Mouse (Mus musculus): ENCODE results near the gene Rps10.

Rps10 gene

GRCm38 (mm10) chr17:27636132-27637020, at the start of gene Rps10:
Rps10 (minus strand) TSS chr17:27636669.
- no peak for DNase-seq

DNA sequence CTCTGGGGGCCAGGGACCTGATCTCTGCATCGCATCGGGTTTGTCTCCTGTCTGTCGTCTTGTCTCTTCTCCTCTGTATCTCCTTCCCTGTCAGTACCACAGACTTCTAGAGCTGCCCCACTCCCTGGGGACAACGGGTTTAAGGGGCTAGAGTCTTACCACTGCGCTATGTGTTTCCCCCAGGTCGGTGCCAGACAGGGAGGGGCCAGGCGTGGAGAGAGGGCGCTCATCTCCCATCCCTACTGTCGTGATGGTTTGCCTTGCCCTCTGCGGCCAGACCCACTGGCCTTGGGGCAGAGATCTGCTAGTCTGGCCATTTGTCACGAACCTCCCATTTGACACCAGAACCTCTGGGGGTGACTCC, 49.1 kb upstream of the Rps10 start:
- no peak for DNase-seq

- DNase-seq: peak; percentile 74
Measured at GRCm38 (mm10) chr17:27684886-27685549, 48.5 kb upstream of the Rps10 start.

GRCm38 (mm10) chr17:27678924-27679813, 42.7 kb upstream of the Rps10 start:
- DNase-seq: peak; percentile 22

- DNase-seq: no peak
Measured at GRCm38 (mm10) chr17:27677756-27678155, 41.3 kb upstream of the Rps10 start.

GRCm38 (mm10) chr17:27676270-27676669, 39.8 kb upstream of the Rps10 start:
- no peak for DNase-seq

GRCm38 (mm10) chr17:27675453-27675852, 39.0 kb upstream of the Rps10 start:
- peak; percentile 27 for DNase-seq

GRCm38 (mm10) chr17:27673945-27674344, 37.5 kb upstream of the Rps10 start:
- DNase-seq: no peak

DNA sequence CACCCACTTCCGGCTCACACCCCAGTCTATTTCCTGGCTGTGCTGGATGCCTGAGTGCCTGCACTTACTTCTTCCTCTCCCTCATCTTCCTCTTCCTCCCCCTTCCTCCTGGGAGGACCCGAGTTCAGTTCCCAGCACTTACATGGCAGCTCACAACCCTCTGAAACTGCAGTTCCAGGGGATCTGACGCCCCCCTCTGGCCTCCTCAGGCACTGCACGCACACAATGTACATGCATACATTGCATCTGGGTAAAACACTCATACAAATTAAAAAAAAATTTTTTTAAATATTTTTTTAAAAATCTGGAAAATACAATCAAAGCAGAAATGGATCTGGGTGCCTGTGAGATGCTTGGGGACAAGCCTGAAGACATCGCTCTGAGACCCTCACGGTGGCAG, 35.3 kb upstream of the Rps10 start:
- DNase-seq: no peak

DNA sequence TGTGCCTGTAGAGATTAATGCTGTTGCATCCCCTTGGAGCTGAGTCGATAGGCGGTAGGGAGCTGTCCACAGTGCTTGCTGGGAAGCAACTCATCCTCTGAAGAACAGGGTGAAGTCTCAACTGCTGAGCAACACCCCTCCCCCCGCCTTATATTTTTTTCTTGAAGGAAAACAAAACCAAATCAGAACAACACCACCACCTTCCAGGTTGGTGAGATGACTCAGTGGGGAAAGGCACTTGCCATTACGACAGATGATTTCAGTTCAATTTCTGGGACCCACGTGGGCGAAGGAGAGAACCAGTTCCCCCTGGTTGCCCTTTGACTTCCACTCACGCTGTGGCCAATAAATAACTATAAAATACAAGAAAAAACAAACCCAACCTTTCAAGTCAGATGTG, 22.3 kb upstream of the Rps10 start:
- DNase-seq: no peak

- DNase-seq: no peak
Measured at GRCm38 (mm10) chr17:27657123-27657522, 20.7 kb upstream of the Rps10 start.

DNA sequence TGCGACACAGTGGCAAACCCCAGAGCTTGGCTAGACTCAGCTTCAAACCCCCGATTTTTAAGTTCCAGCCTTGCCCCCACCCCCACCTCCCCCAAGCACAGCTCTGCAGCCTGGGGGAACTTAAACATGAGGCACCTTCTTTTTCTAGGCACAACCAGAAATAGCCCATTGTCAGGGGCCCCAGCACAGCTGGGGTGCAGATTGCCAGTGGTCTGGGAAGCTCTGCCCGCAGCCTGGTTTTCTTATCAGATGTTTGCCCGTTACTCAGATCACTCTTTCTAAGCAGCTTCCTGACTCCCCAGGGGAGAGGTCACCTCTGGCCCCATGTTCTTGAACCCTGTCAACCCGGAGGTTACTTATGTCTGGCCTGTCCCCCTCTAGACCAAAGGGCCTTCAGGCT, 19.9 kb upstream of the Rps10 start:
- DNase-seq: no peak

- DNase-seq: no peak
Measured at GRCm38 (mm10) chr17:27656011-27656399, 19.5 kb upstream of the Rps10 start.

GRCm38 (mm10) chr17:27655089-27656010, 18.9 kb upstream of the Rps10 start, which contains the start of gene Pacsin1:
Pacsin1 (plus strand) TSS chr17:27655509.
- DNase-seq: no peak

GRCm38 (mm10) chr17:27653253-27653959, 16.9 kb upstream of the Rps10 start:
- DNase-seq: no peak

GRCm38 (mm10) chr17:27652046-27652790, 15.7 kb upstream of the Rps10 start:
- DNase-seq: no peak

DNA sequence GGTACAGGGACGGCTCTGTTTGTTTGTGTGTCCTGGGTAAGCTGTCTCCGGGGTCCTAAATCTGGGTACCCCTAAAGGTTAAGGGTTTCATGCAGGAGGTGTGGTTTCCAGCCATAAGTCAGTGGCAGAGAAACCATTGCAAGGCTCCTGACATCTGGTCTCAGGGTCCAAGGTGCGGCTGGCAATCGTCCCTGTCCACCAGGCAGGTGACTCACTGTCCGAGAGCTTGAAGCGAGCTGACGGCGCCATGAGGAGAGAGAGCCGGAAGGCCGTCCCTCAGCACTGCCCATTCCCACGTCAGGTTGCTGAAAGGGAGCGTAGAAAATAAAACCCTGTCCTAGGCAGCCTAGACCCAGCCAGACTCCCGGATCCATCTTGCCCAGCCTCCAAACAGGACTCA, 14.1 kb upstream of the Rps10 start:
- no peak for DNase-seq

GRCm38 (mm10) chr17:27650160-27650559, 13.7 kb upstream of the Rps10 start:
- DNase-seq: peak; percentile 65

- DNase-seq: no peak
Measured at GRCm38 (mm10) chr17:27645807-27646206, 9.3 kb upstream of the Rps10 start.

- no peak for DNase-seq
Measured at GRCm38 (mm10) chr17:27644572-27644971, 8.1 kb upstream of the Rps10 start.

DNA sequence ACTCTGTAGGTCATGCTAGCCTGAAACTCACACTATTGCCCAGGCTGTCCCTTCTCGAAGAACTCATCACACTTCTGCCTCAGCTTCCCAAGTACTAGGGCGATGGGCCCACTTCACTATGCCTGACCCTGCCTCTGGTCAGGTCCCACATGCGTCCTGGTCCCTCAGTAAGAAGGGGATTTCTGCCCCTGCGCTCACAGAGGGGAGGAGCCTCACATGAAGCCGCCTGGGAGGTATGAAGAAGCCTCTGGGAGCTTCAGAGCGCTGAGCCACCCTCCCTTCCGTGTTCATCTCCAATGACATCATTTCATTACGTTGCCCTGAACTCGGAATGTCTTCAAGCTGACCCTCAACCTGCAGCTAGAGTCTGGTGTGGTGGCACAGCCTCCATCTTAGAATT, 7.3 kb upstream of the Rps10 start:
- no peak for DNase-seq

Measured in lung, postnatal 10 days (tissue).